Mouse (Mus musculus) thymus, adult 2 months (tissue): ENCODE data around the gene Zfp74.

Experiments
- CTCF ChIP-seq: fragments of 200-500 bp; IDR thresholded peaks from 2 replicates; pipeline ENCODE4 v1.5.1; 2012; ENCODE audit warnings: mild to moderate bottlenecking, control low read depth, low read length, moderate library complexity, borderline replicate concordance; ENCODE audit not compliant: control insufficient read depth, poor library complexity, insufficient read depth; ENCODE audit errors: extremely low read depth
- POLR2A ChIP-seq: fragments of 200-500 bp; IDR thresholded peaks from 2 replicates; pipeline ENCODE4 v1.6.1; 2012; ENCODE audit warnings: mild to moderate bottlenecking, low read length, control low read depth, moderate library complexity; ENCODE audit not compliant: control insufficient read depth, poor library complexity, insufficient read depth; ENCODE audit errors: extremely low read depth

GRCm38 (mm10) chr7:29987551-29987950, 33.7 kb upstream of the Zfp74 start:
- TF ChIP-seq CTCF (no peak), POLR2A (no peak)
